Mouse (Mus musculus): ENCODE data around the gene Amigo3. TPM values are rescaled to one million over a fixed set of nuclear protein-coding genes. Genes with fewer than 3 reads are reported as not detected.
A peak's percentile ranks its signal among the peaks of the same experiment; 100 is the strongest.

Gene Amigo3
- polyA plus RNA-seq, 1 experiment: 1.9 TPM

GRCm38 (mm10) chr9:108057262-108057562 lies 4.3 kb downstream of the Amigo3 start:
- TF ChIP-seq USF1 (IDR thresholded peaks at IDR 0.05; ENCODE audit: low read depth): no peak
- no peak for TF ChIP-seq CTCF (IDR thresholded peaks at IDR 0.05; ENCODE audit: control insufficient read depth, insufficient read depth, insufficient read length)
- TF ChIP-seq MYOD1 (IDR thresholded peaks at IDR 0.05; ENCODE audit: control insufficient read depth, insufficient read length, low read depth): no peak
- no peak for TF ChIP-seq MAX (IDR thresholded peaks at IDR 0.05)
- no peak for TF ChIP-seq FOSL1 (IDR thresholded peaks at IDR 0.05; ENCODE audit: insufficient read depth, low read length, poor library complexity, severe bottlenecking)
- no peaks in the 10 kb centered on the region for H3K79me2 ChIP-seq (ENCODE audit: control insufficient read depth, insufficient read depth)
- H3K36me3 ChIP-seq (ENCODE audit: control insufficient read depth, insufficient read depth): no peaks in the 10 kb centered on the region
- no peaks in the 10 kb centered on the region for H3K79me3 ChIP-seq (ENCODE audit: low read depth)
- H3K27me3 ChIP-seq (ENCODE audit: control insufficient read depth, insufficient read depth, insufficient read length): no peaks in the 10 kb centered on the region
- no peak overlapping the region for H3ac ChIP-seq (ENCODE audit: control insufficient read depth, insufficient read length, low read depth)
- no peak overlapping the region for H3K4me3 ChIP-seq (ENCODE audit: insufficient read depth, poor library complexity, severe bottlenecking)

- no peaks in the 10 kb centered on the region for H3K27me3 ChIP-seq (ENCODE audit: control insufficient read depth, insufficient read depth, insufficient read length)
- no peak overlapping the region for H3ac ChIP-seq (ENCODE audit: control insufficient read depth, insufficient read length, low read depth)
- H3K4me3 ChIP-seq (ENCODE audit: insufficient read depth, poor library complexity, severe bottlenecking): no peak overlapping the region
- H3K79me2 ChIP-seq (ENCODE audit: control insufficient read depth, insufficient read depth): no peaks in the 10 kb centered on the region
- no peaks in the 10 kb centered on the region for H3K36me3 ChIP-seq (ENCODE audit: control insufficient read depth, insufficient read depth)
- TF ChIP-seq CTCF (IDR thresholded peaks at IDR 0.05; ENCODE audit: control insufficient read depth, insufficient read depth, insufficient read length): no peak
- TF ChIP-seq USF1 (IDR thresholded peaks at IDR 0.05; ENCODE audit: low read depth): no peak
- TF ChIP-seq MYOD1 (IDR thresholded peaks at IDR 0.05; ENCODE audit: control insufficient read depth, insufficient read length, low read depth): no peak
- no peak for TF ChIP-seq CEBPB (IDR thresholded peaks at IDR 0.05; ENCODE audit: low read depth)
- no peak for TF ChIP-seq MYOG (IDR thresholded peaks at IDR 0.05; ENCODE audit: control insufficient read depth, extremely low read depth, insufficient read length)
- no peak for TF ChIP-seq MAX (IDR thresholded peaks at IDR 0.05)
- no peak for TF ChIP-seq FOSL1 (IDR thresholded peaks at IDR 0.05; ENCODE audit: insufficient read depth, low read length, poor library complexity, severe bottlenecking)
- no peaks in the 10 kb centered on the region for H3K79me3 ChIP-seq (ENCODE audit: low read depth)
Observed at GRCm38 (mm10) chr9:108058291-108058690, 5.3 kb downstream of the Amigo3 start.

GRCm38 (mm10) chr9:108062142-108062541 lies 9.2 kb downstream of the Amigo3 start:
- H3K36me3 ChIP-seq (ENCODE audit: control insufficient read depth, insufficient read depth): no peaks in the 10 kb centered on the region
- TF ChIP-seq FOSL1 (IDR thresholded peaks at IDR 0.05; ENCODE audit: insufficient read depth, low read length, poor library complexity, severe bottlenecking) (no peak), MYOG (IDR thresholded peaks at IDR 0.05; ENCODE audit: control insufficient read depth, extremely low read depth, insufficient read length) (no peak), MAX (IDR thresholded peaks at IDR 0.05) (no peak), CEBPB (IDR thresholded peaks at IDR 0.05; ENCODE audit: low read depth) (no peak), CTCF (IDR thresholded peaks at IDR 0.05; ENCODE audit: control insufficient read depth, insufficient read depth, insufficient read length) (no peak), MYOD1 (IDR thresholded peaks at IDR 0.05; ENCODE audit: control insufficient read depth, insufficient read length, low read depth) (no peak), USF1 (IDR thresholded peaks at IDR 0.05; ENCODE audit: low read depth) (no peak)

GRCm38 (mm10) chr9:108063361-108063760 lies 10.4 kb downstream of the Amigo3 start:
- TF ChIP-seq MYOG (IDR thresholded peaks at IDR 0.05; ENCODE audit: control insufficient read depth, extremely low read depth, insufficient read length) (no peak), CTCF (IDR thresholded peaks at IDR 0.05; ENCODE audit: control insufficient read depth, insufficient read depth, insufficient read length) (no peak), USF1 (IDR thresholded peaks at IDR 0.05; ENCODE audit: low read depth) (no peak), CEBPB (IDR thresholded peaks at IDR 0.05; ENCODE audit: low read depth) (no peak), FOSL1 (IDR thresholded peaks at IDR 0.05; ENCODE audit: insufficient read depth, low read length, poor library complexity, severe bottlenecking) (no peak), MYOD1 (IDR thresholded peaks at IDR 0.05; ENCODE audit: control insufficient read depth, insufficient read length, low read depth) (no peak), MAX (IDR thresholded peaks at IDR 0.05) (no peak)
- no peak overlapping the region for H3K4me3 ChIP-seq (ENCODE audit: insufficient read depth, poor library complexity, severe bottlenecking)
- no peaks in the 10 kb centered on the region for H3K79me2 ChIP-seq (ENCODE audit: control insufficient read depth, insufficient read depth)
- H3ac ChIP-seq (ENCODE audit: control insufficient read depth, insufficient read length, low read depth): no peak overlapping the region
- no peaks in the 10 kb centered on the region for H3K36me3 ChIP-seq (ENCODE audit: control insufficient read depth, insufficient read depth)
- H3K27me3 ChIP-seq (ENCODE audit: control insufficient read depth, insufficient read depth, insufficient read length): no peaks in the 10 kb centered on the region
- no peaks in the 10 kb centered on the region for H3K79me3 ChIP-seq (ENCODE audit: low read depth)

More at GRCm38 (mm10) chr9:108062142-108062541, 9.2 kb downstream of the Amigo3 start:
- no peaks in the 10 kb centered on the region for H3K79me2 ChIP-seq (ENCODE audit: control insufficient read depth, insufficient read depth)
- no peaks in the 10 kb centered on the region for H3K79me3 ChIP-seq (ENCODE audit: low read depth)
- H3K27me3 ChIP-seq (ENCODE audit: control insufficient read depth, insufficient read depth, insufficient read length): no peaks in the 10 kb centered on the region
- H3ac ChIP-seq (ENCODE audit: control insufficient read depth, insufficient read length, low read depth): no peak overlapping the region
- no peak overlapping the region for H3K4me3 ChIP-seq (ENCODE audit: insufficient read depth, poor library complexity, severe bottlenecking)

- Histone ChIP-seq H3K36me3 (ENCODE audit: control insufficient read depth, insufficient read depth) (no peaks in the 10 kb centered on the region), H3ac (ENCODE audit: control insufficient read depth, insufficient read length, low read depth) (no peak overlapping the region)
- TF ChIP-seq CEBPB (IDR thresholded peaks at IDR 0.05; ENCODE audit: low read depth) (no peak), CTCF (IDR thresholded peaks at IDR 0.05; ENCODE audit: control insufficient read depth, insufficient read depth, insufficient read length) (peak; percentile 33)
Observed at GRCm38 (mm10) chr9:108065491-108066011, 12.6 kb downstream of the Amigo3 start.

GRCm38 (mm10) chr9:108067199-108067598 lies 14.2 kb downstream of the Amigo3 start:
- Histone ChIP-seq H3K27me3 (ENCODE audit: control insufficient read depth, insufficient read depth, insufficient read length) (no peaks in the 10 kb centered on the region), H3K79me2 (ENCODE audit: control insufficient read depth, insufficient read depth) (no peaks in the 10 kb centered on the region), H3K36me3 (ENCODE audit: control insufficient read depth, insufficient read depth) (no peaks in the 10 kb centered on the region), H3ac (ENCODE audit: control insufficient read depth, insufficient read length, low read depth) (no peak overlapping the region), H3K79me3 (ENCODE audit: low read depth) (no peaks in the 10 kb centered on the region), H3K4me3 (ENCODE audit: insufficient read depth, poor library complexity, severe bottlenecking) (no peak overlapping the region)
- TF ChIP-seq USF1 (IDR thresholded peaks at IDR 0.05; ENCODE audit: low read depth): no peak
- TF ChIP-seq CEBPB (IDR thresholded peaks at IDR 0.05; ENCODE audit: low read depth): no peak
- TF ChIP-seq FOSL1 (IDR thresholded peaks at IDR 0.05; ENCODE audit: insufficient read depth, low read length, poor library complexity, severe bottlenecking): no peak
- no peak for TF ChIP-seq CTCF (IDR thresholded peaks at IDR 0.05; ENCODE audit: control insufficient read depth, insufficient read depth, insufficient read length)

More at GRCm38 (mm10) chr9:108065491-108066011, 12.6 kb downstream of the Amigo3 start:
- Histone ChIP-seq H3K4me3 (ENCODE audit: insufficient read depth, poor library complexity, severe bottlenecking) (no peak overlapping the region), H3K79me3 (ENCODE audit: low read depth) (no peaks in the 10 kb centered on the region), H3K27me3 (ENCODE audit: control insufficient read depth, insufficient read depth, insufficient read length) (no peaks in the 10 kb centered on the region), H3K79me2 (ENCODE audit: control insufficient read depth, insufficient read depth) (no peaks in the 10 kb centered on the region)
